Mouse (Mus musculus) intestine, embryonic 15.5 days (tissue): ENCODE measurements around the gene Zfp553. TPM values are rescaled to one million over a fixed set of nuclear protein-coding genes. Genes with fewer than 3 reads are reported as not detected.

Experiments
- ATAC-seq: fragments of 200-750 bp; cut with Nextera tagmentation; 2 replicates; pipeline ENCODE4 v1.8.0; 2017; ENCODE audit warnings: moderate TSS enrichment, moderate library complexity
- H3K27ac ChIP-seq: fragments of 300-500 bp; sonication (generic); 2 replicates; pipeline ENCODE4 v1.5.1; 2015; ENCODE audit warnings: mild to moderate bottlenecking, inconsistent platforms
- H3K27me3 ChIP-seq: fragments of 300-500 bp; sonication (generic); replicated peaks from 2 replicates; pipeline ENCODE4 v1.6.1; 2015; ENCODE audit warnings: inconsistent platforms
- H3K36me3 ChIP-seq: fragments of 300-500 bp; sonication (generic); 2 replicates; pipeline ENCODE4 v1.6.1; 2015; ENCODE audit warnings: inconsistent platforms
- H3K4me1 ChIP-seq: fragments of 300-500 bp; sonication (generic); replicated peaks from 2 replicates; pipeline ENCODE4 v1.6.1; 2015; ENCODE audit warnings: inconsistent platforms
- H3K4me2 ChIP-seq: fragments of 300-500 bp; sonication (generic); replicated peaks from 2 replicates; pipeline ENCODE4 v1.6.1; 2015; ENCODE audit warnings: mild to moderate bottlenecking, inconsistent platforms
- H3K4me3 ChIP-seq: fragments of 300-500 bp; sonication (generic); replicated peaks from 2 replicates; pipeline ENCODE4 v1.5.1; 2015; ENCODE audit warnings: inconsistent platforms
- H3K9ac ChIP-seq: fragments of 300-500 bp; sonication (generic); 2 replicates; pipeline ENCODE4 v1.6.1; 2015; ENCODE audit warnings: inconsistent platforms
- H3K9me3 ChIP-seq: fragments of 300-500 bp; sonication (generic); 2 replicates; pipeline ENCODE4 v1.6.1; 2016; ENCODE audit warnings: inconsistent platforms
- WGBS: fragments of 180-500 bp; shearing (Covaris S2); methylation state at CpG from one replicate; pipeline ENCODE4 v1.1.7; 2015; 5-methylcytosine and 5-hydroxymethylcytosine counted together
- polyA plus RNA-seq: library from polyadenylated mRNA; unstranded; fragments of >200 nt; fragmentation: Nextera tagmentation; extraction: Ambion mirVana; gene quantifications from 2 replicates; pipeline ENCODE4 v1.2.1, GENCODE M21; 2015

Gene Zfp553
- polyA plus RNA-seq, 1 experiment from 2014 or later, result 24.7 TPM

- 89% methylated on average over 6 of the region's 6 CpGs for WGBS
- H3K27ac ChIP-seq, result no peak overlapping the region
- H3K9me3 ChIP-seq, result no peaks in the 10 kb centered on the region
- H3K4me2 ChIP-seq, result no peak overlapping the region
- H3K4me1 ChIP-seq, result no peaks in the 10 kb centered on the region
- H3K4me3 ChIP-seq, result no peak overlapping the region
- ATAC-seq, result no peak
- no peaks in the 10 kb centered on the region for H3K27me3 ChIP-seq
- no peaks in the 10 kb centered on the region for H3K36me3 ChIP-seq
- H3K9ac ChIP-seq, result no peak overlapping the region
Observed at GRCm38 (mm10) chr7:127224616-127225015, 8.2 kb upstream of the Zfp553 start.

GRCm38 (mm10) chr7:127225147-127225995, 7.5 kb upstream of the Zfp553 start:
- H3K27ac ChIP-seq, result peak overlapping the region; percentile 4; the same call in 1 of the 2 replicates
- no peaks in the 10 kb centered on the region; the same call in 1 of the 2 replicates for H3K4me1 ChIP-seq
- peak; percentile 65 for ATAC-seq
- H3K4me3 ChIP-seq, result no peak overlapping the region
- WGBS, result 81% methylated on average over 11 of the region's 11 CpGs
- no peaks in the 10 kb centered on the region for H3K36me3 ChIP-seq
- H3K4me2 ChIP-seq, result no peak overlapping the region
- H3K9me3 ChIP-seq, result no peaks in the 10 kb centered on the region
- H3K9ac ChIP-seq, result no peak overlapping the region
- H3K27me3 ChIP-seq, result no peaks in the 10 kb centered on the region

GRCm38 (mm10) chr7:127228615-127229303, 4.1 kb upstream of the Zfp553 start:
- H3K4me3 ChIP-seq, result no peak overlapping the region
- peaks cover 12% of the 10 kb centered on the region for H3K4me1 ChIP-seq
- no peaks in the 10 kb centered on the region for H3K27me3 ChIP-seq
- no peaks in the 10 kb centered on the region for H3K36me3 ChIP-seq
- no peak overlapping the region for H3K4me2 ChIP-seq
- no peak for ATAC-seq
- 68% methylated on average over 4 of the region's 4 CpGs for WGBS
- H3K27ac ChIP-seq, result no peak overlapping the region
- H3K9me3 ChIP-seq, result no peaks in the 10 kb centered on the region
- H3K9ac ChIP-seq, result no peak overlapping the region

GRCm38 (mm10) chr7:127231376-127231775, 1.5 kb upstream of the Zfp553 start:
- H3K36me3 ChIP-seq, result peaks cover 12% of the 10 kb centered on the region
- peaks cover 18% of the 10 kb centered on the region for H3K4me1 ChIP-seq
- no peaks in the 10 kb centered on the region for H3K9me3 ChIP-seq
- 52% methylated on average over 3 of the region's 3 CpGs for WGBS
- no peak for ATAC-seq
- H3K4me2 ChIP-seq, result peak overlapping the region; percentile 56
- no peaks in the 10 kb centered on the region for H3K27me3 ChIP-seq
- peak overlapping the region; percentile 98 for H3K4me3 ChIP-seq
- H3K27ac ChIP-seq, result peak overlapping the region; percentile 6; the same call in 1 of the 2 replicates
- H3K9ac ChIP-seq, result peak overlapping the region; percentile 99; the same call in 1 of the 2 replicates

GRCm38 (mm10) chr7:127231826-127232621, 837 bp upstream of the Zfp553 start:
- Histone ChIP-seq H3K36me3 (peaks cover 18% of the 10 kb centered on the region), H3K27ac (peak overlapping the region; percentile 99), H3K4me1 (peaks cover 18% of the 10 kb centered on the region), H3K9ac (peak overlapping the region; percentile 99), H3K4me3 (peak overlapping the region; percentile 98), H3K4me2 (peak overlapping the region; percentile 56), H3K27me3 (no peaks in the 10 kb centered on the region), H3K9me3 (no peaks in the 10 kb centered on the region)
- WGBS, result 4% methylated on average over 20 of the region's 20 CpGs
- no peak for ATAC-seq

- Histone ChIP-seq H3K4me2 (peak overlapping the region; percentile 56), H3K36me3 (peaks cover 23% of the 10 kb centered on the region), H3K27ac (peak overlapping the region; percentile 99), H3K9ac (peak overlapping the region; percentile 99), H3K27me3 (no peaks in the 10 kb centered on the region), H3K4me3 (peak overlapping the region; percentile 98), H3K9me3 (no peaks in the 10 kb centered on the region), H3K4me1 (peaks cover 18% of the 10 kb centered on the region)
- ATAC-seq, result peak; percentile 34
- 0% methylated on average over 27 of the region's 27 CpGs for WGBS
Observed at GRCm38 (mm10) chr7:127233368-127233749, 498 bp downstream of the Zfp553 start.

GRCm38 (mm10) chr7:127233765-127234164, 904 bp downstream of the Zfp553 start:
- H3K36me3 ChIP-seq, result peaks cover 23% of the 10 kb centered on the region
- 1% methylated on average over 9 of the region's 9 CpGs for WGBS
- peak overlapping the region; percentile 99 for H3K9ac ChIP-seq
- H3K27ac ChIP-seq, result peak overlapping the region; percentile 99
- peaks cover 18% of the 10 kb centered on the region for H3K4me1 ChIP-seq
- no peaks in the 10 kb centered on the region for H3K27me3 ChIP-seq
- H3K4me3 ChIP-seq, result peak overlapping the region; percentile 98
- peak overlapping the region; percentile 56 for H3K4me2 ChIP-seq
- H3K9me3 ChIP-seq, result no peaks in the 10 kb centered on the region
- ATAC-seq, result no peak

GRCm38 (mm10) chr7:127234777-127235176, 1.9 kb downstream of the Zfp553 start:
- Histone ChIP-seq H3K9me3 (no peaks in the 10 kb centered on the region), H3K27ac (no peak overlapping the region), H3K4me1 (peaks cover 18% of the 10 kb centered on the region), H3K27me3 (no peaks in the 10 kb centered on the region), H3K9ac (no peak overlapping the region), H3K4me3 (no peak overlapping the region), H3K36me3 (peaks cover 23% of the 10 kb centered on the region), H3K4me2 (no peak overlapping the region; the same call in 1 of the 2 replicates)
- WGBS, result 90% methylated on average over 2 of the region's 2 CpGs
- no peak for ATAC-seq

- peak overlapping the region; percentile 96 for H3K27ac ChIP-seq
- no peak for ATAC-seq
- 37% methylated on average over 2 of the region's 2 CpGs for WGBS
- H3K9ac ChIP-seq, result peak overlapping the region; percentile 93
- peaks cover 14% of the 10 kb centered on the region for H3K4me1 ChIP-seq
- H3K27me3 ChIP-seq, result no peaks in the 10 kb centered on the region
- no peaks in the 10 kb centered on the region for H3K36me3 ChIP-seq
- 0 out of 2 replicates have a peak overlapping the region, but pooled peaks have one; percentile 91 for H3K4me3 ChIP-seq
- H3K9me3 ChIP-seq, result no peaks in the 10 kb centered on the region
- peak overlapping the region; percentile 89 for H3K4me2 ChIP-seq
Observed at GRCm38 (mm10) chr7:127243361-127243867, 10.6 kb downstream of the Zfp553 start.

GRCm38 (mm10) chr7:127243870-127244657, 11.2 kb downstream of the Zfp553 start, which contains the start of gene Zfp771:
Gene Zfp771 (plus strand): TSS chr7:127244274.
- Histone ChIP-seq H3K9me3 (no peaks in the 10 kb centered on the region), H3K4me2 (peak within 1 kb of the TSS; percentile 89), H3K36me3 (no peaks in the 10 kb centered on the region), H3K27ac (peak within 1 kb of the TSS; percentile 96), H3K27me3 (no peaks in the 10 kb centered on the region), H3K4me1 (peaks cover 14% of the 10 kb centered on the region), H3K9ac (peak within 1 kb of the TSS; percentile 93), H3K4me3 (peak within 1 kb of the TSS; percentile 91)
- WGBS, result under 1% methylated on average over 56 of the region's 56 CpGs
- ATAC-seq, result peak; percentile 98
